Mouse (Mus musculus): ENCODE data around the gene Adamts3. TPM values are rescaled to one million over a fixed set of nuclear protein-coding genes. Genes with fewer than 3 reads are reported as not detected.

Adamts3 gene
- polyA plus RNA-seq (2015; fragmentation: Nextera tagmentation; extraction: Ambion mirVana) = 1.7 and 1.9 TPM in 2 replicates

- Histone ChIP-seq H3K9ac (peak within 1 kb of the TSS; percentile 70), H3K9me3 (replicated peaks) (no peaks in the 10 kb centered on the region), H3K4me2 (peak within 1 kb of the TSS; percentile 99), H3K4me3 (replicated peaks) (peak within 1 kb of the TSS; percentile 73), H3K36me3 (no peaks in the 10 kb centered on the region), H3K4me1 (peaks cover 18% of the 10 kb centered on the region), H3K27me3 (no peaks in the 10 kb centered on the region), H3K27ac (peak within 1 kb of the TSS; percentile 32; the same call in 1 of the 2 replicates)
- WGBS = under 1% methylated on average over 54 of the region's 78 CpGs
- peak; percentile 85 for ATAC-seq (replicated peaks; ENCODE audit: low FRiP score)
Observed at GRCm38 (mm10) chr5:89883051-89883907, at the start of gene Adamts3. Adamts3 (minus strand) TSS chr5:89883334.

- Histone ChIP-seq H3K27me3 (no peaks in the 10 kb centered on the region), H3K4me1 (no peaks in the 10 kb centered on the region), H3K9ac (no peak overlapping the region), H3K9me3 (replicated peaks) (no peaks in the 10 kb centered on the region), H3K4me2 (no peak overlapping the region), H3K27ac (no peak overlapping the region), H3K4me3 (replicated peaks) (no peak overlapping the region), H3K36me3 (no peaks in the 10 kb centered on the region)
- 61% methylated on average over 4 of the region's 4 CpGs for WGBS
- ATAC-seq (replicated peaks; ENCODE audit: low FRiP score) = no peak
Observed at GRCm38 (mm10) chr5:89931511-89931910, 48.4 kb upstream of the Adamts3 start.

- H3K27me3 ChIP-seq = no peaks in the 10 kb centered on the region
- H3K27ac ChIP-seq = no peak overlapping the region
- H3K36me3 ChIP-seq = no peaks in the 10 kb centered on the region
- H3K4me2 ChIP-seq = no peak overlapping the region
- no peak for ATAC-seq (replicated peaks; ENCODE audit: low FRiP score)
- no peak overlapping the region for H3K9ac ChIP-seq
- no peaks in the 10 kb centered on the region for H3K9me3 ChIP-seq (replicated peaks)
- no peaks in the 10 kb centered on the region for H3K4me1 ChIP-seq
- H3K4me3 ChIP-seq (replicated peaks) = no peak overlapping the region
Observed at GRCm38 (mm10) chr5:89912359-89912758, 29.2 kb upstream of the Adamts3 start.

GRCm38 (mm10) chr5:89911950-89912349, 28.8 kb upstream of the Adamts3 start:
- Histone ChIP-seq H3K9ac (no peak overlapping the region), H3K4me3 (replicated peaks) (no peak overlapping the region), H3K4me2 (no peak overlapping the region), H3K36me3 (no peaks in the 10 kb centered on the region), H3K27me3 (no peaks in the 10 kb centered on the region), H3K9me3 (replicated peaks) (no peaks in the 10 kb centered on the region), H3K27ac (no peak overlapping the region), H3K4me1 (no peaks in the 10 kb centered on the region)
- WGBS = 53% methylated on average over 7 of the region's 7 CpGs
- ATAC-seq (replicated peaks; ENCODE audit: low FRiP score) = no peak

- H3K36me3 ChIP-seq = no peaks in the 10 kb centered on the region
- H3K27me3 ChIP-seq = no peaks in the 10 kb centered on the region
- no peak overlapping the region for H3K4me3 ChIP-seq (replicated peaks)
- no peaks in the 10 kb centered on the region for H3K4me1 ChIP-seq
- H3K27ac ChIP-seq = no peak overlapping the region
- no peak overlapping the region for H3K9ac ChIP-seq
- ATAC-seq (replicated peaks; ENCODE audit: low FRiP score) = no peak
- H3K4me2 ChIP-seq = no peak overlapping the region
- no peaks in the 10 kb centered on the region for H3K9me3 ChIP-seq (replicated peaks)
- WGBS = 67% methylated on average over 4 of the region's 4 CpGs
Observed at GRCm38 (mm10) chr5:89911508-89911907, 28.4 kb upstream of the Adamts3 start.

GRCm38 (mm10) chr5:89906884-89907431, 23.8 kb upstream of the Adamts3 start:
- no peak for ATAC-seq (replicated peaks; ENCODE audit: low FRiP score)
- Histone ChIP-seq H3K36me3 (no peaks in the 10 kb centered on the region), H3K9ac (no peak overlapping the region), H3K4me2 (no peak overlapping the region), H3K27ac (no peak overlapping the region), H3K9me3 (replicated peaks) (no peaks in the 10 kb centered on the region), H3K4me3 (replicated peaks) (no peak overlapping the region), H3K4me1 (no peaks in the 10 kb centered on the region), H3K27me3 (no peaks in the 10 kb centered on the region)
- 77% methylated on average over 13 of the region's 13 CpGs for WGBS

GRCm38 (mm10) chr5:89901026-89901425, 17.9 kb upstream of the Adamts3 start:
- H3K4me3 ChIP-seq (replicated peaks) = no peak overlapping the region
- no peak for ATAC-seq (replicated peaks; ENCODE audit: low FRiP score)
- H3K4me1 ChIP-seq = no peaks in the 10 kb centered on the region
- 81% methylated on average over 5 of the region's 5 CpGs for WGBS
- no peaks in the 10 kb centered on the region for H3K9me3 ChIP-seq (replicated peaks)
- H3K4me2 ChIP-seq = no peak overlapping the region
- H3K27me3 ChIP-seq = no peaks in the 10 kb centered on the region
- H3K9ac ChIP-seq = no peak overlapping the region
- H3K27ac ChIP-seq = no peak overlapping the region
- no peaks in the 10 kb centered on the region for H3K36me3 ChIP-seq

- no peak overlapping the region for H3K27ac ChIP-seq
- no peak overlapping the region for H3K4me2 ChIP-seq
- 76% methylated on average over 9 of the region's 9 CpGs for WGBS
- no peak overlapping the region for H3K4me3 ChIP-seq (replicated peaks)
- H3K4me1 ChIP-seq = no peaks in the 10 kb centered on the region
- no peaks in the 10 kb centered on the region for H3K36me3 ChIP-seq
- no peaks in the 10 kb centered on the region for H3K9me3 ChIP-seq (replicated peaks)
- H3K9ac ChIP-seq = no peak overlapping the region
- no peak for ATAC-seq (replicated peaks; ENCODE audit: low FRiP score)
- H3K27me3 ChIP-seq = no peaks in the 10 kb centered on the region
Observed at GRCm38 (mm10) chr5:89897495-89897894, 14.4 kb upstream of the Adamts3 start.

GRCm38 (mm10) chr5:89895520-89895919, 12.4 kb upstream of the Adamts3 start:
- H3K9me3 ChIP-seq (replicated peaks) = no peaks in the 10 kb centered on the region
- H3K36me3 ChIP-seq = no peaks in the 10 kb centered on the region
- no peaks in the 10 kb centered on the region for H3K27me3 ChIP-seq
- no peak overlapping the region for H3K4me2 ChIP-seq
- no peak overlapping the region for H3K9ac ChIP-seq
- H3K27ac ChIP-seq = no peak overlapping the region
- no peak overlapping the region for H3K4me3 ChIP-seq (replicated peaks)
- no peak for ATAC-seq (replicated peaks; ENCODE audit: low FRiP score)
- no peaks in the 10 kb centered on the region for H3K4me1 ChIP-seq
- WGBS = 70% methylated on average over 7 of the region's 7 CpGs

GRCm38 (mm10) chr5:89884991-89885390, 1.9 kb upstream of the Adamts3 start:
- Histone ChIP-seq H3K4me2 (no peak overlapping the region), H3K4me3 (replicated peaks) (no peak overlapping the region), H3K27me3 (no peaks in the 10 kb centered on the region), H3K36me3 (no peaks in the 10 kb centered on the region), H3K9ac (no peak overlapping the region), H3K27ac (no peak overlapping the region), H3K4me1 (peaks cover 18% of the 10 kb centered on the region), H3K9me3 (replicated peaks) (no peaks in the 10 kb centered on the region)
- ATAC-seq (replicated peaks; ENCODE audit: low FRiP score) = no peak
- WGBS = 54% methylated on average over 4 of the region's 4 CpGs

GRCm38 (mm10) chr5:89883908-89884204, 722 bp upstream of the Adamts3 start:
- Histone ChIP-seq H3K9ac (peak overlapping the region; percentile 70), H3K4me2 (peak overlapping the region; percentile 99), H3K27me3 (no peaks in the 10 kb centered on the region), H3K27ac (no peak overlapping the region), H3K4me1 (peaks cover 18% of the 10 kb centered on the region), H3K4me3 (replicated peaks) (peak overlapping the region; percentile 73), H3K9me3 (replicated peaks) (no peaks in the 10 kb centered on the region), H3K36me3 (no peaks in the 10 kb centered on the region)
- ATAC-seq (replicated peaks; ENCODE audit: low FRiP score) = no peak
- 5% methylated on average over 8 of the region's 8 CpGs for WGBS

- Histone ChIP-seq H3K36me3 (no peaks in the 10 kb centered on the region), H3K4me1 (peaks cover 18% of the 10 kb centered on the region), H3K27ac (no peak overlapping the region), H3K4me2 (peak overlapping the region; percentile 99), H3K27me3 (no peaks in the 10 kb centered on the region), H3K4me3 (replicated peaks) (peak overlapping the region; percentile 73), H3K9me3 (replicated peaks) (no peaks in the 10 kb centered on the region), H3K9ac (peak overlapping the region; percentile 70)
- WGBS = 0% methylated on average over 35 of the region's 35 CpGs
- peak; percentile 84 for ATAC-seq (replicated peaks; ENCODE audit: low FRiP score)
Observed at GRCm38 (mm10) chr5:89882091-89882734, 921 bp downstream of the Adamts3 start.
